Mouse (Mus musculus): ENCODE results near the gene Rusc2.

The Rusc2 gene

DNA sequence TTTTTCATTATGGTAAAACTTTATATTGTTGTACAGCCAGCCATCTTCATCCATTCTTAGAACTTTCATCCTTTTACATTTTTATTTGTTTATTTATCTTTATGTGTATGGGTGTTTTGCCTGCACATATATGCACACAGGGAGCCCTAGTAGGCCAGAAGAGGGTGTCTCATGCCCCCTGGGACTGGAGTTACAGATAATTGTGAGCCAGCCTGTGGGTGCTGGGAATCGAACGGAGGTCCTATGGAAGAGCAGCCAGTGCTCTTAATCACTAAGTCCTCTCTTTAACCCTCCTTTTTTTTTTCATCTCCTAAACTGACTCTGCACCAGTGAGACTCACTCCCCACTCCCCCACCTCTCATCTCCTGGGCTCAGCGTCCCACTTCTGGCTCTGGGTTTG, 2.8 kb downstream of the Rusc2 start:
- no peak for DNase-seq (ENCODE audit: low spot score)

DNA sequence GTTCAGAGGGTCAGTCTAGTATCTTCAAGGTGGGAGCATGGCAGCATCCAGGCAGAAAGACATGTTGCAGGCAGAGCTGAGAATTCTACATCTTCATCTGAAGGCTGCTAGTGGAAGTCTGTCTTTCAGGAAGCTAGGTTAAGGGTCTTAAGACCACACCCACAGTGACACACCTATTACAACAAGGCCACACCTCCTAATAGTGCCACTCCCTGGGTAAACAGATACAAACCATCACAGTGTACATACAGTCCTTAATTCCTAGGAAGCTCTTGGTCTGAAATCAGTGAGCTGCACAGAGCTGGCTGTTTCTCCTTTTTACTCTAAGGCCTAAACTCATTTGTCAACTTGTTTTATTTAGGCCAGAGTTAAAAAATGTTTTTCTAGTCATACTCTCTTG, 5.2 kb downstream of the Rusc2 start:
- no peak for DNase-seq (ENCODE audit: low spot score)

DNA sequence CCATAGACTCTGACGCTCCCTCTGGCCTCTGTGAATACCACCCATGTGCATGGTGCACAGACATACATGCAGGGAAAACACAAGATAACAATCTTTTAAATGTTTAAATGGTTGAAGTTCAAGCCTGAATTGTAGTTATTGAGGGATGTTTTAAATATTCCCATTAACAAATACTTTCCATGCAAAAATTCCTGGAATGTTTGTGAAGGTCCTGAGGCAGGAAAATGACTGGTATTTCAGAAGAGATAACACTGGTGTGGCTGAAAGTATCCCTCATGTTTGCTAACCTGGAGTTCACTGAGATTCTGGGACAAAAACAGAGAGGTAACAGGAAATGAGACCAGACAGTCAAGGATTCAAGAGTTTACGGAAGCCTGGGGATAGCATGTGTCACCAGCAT, 7.6 kb downstream of the Rusc2 start:
- no peak for DNase-seq (ENCODE audit: low spot score)

DNA sequence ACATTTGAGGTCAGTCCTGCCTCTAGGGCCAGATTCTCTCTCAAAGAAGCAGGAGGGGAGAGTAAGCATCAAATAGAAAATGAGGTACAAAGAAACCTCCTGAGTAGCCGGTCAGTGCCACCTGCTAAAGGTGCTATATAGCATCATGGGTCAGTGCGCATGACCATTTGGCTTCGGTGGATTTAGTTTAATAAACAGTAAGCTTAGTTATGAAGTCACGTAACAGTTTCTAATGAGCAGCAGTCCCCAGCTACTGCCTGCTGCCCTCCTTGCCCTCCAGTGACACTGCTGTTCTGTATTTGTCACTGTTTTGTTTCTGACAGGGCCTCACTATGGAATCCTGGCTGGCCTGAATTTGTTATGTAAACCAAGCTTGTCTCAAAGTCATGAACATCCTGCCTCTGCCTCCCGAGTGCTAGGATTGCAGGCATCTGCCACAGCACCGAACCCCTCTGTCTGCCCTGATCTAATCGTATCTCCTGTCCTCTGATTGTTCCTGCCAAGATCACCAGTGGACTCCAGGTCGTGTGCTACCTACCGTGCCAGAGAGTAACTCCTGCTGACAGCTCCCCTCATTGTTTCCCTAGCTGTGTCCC, 8.2 kb downstream of the Rusc2 start:
- DNase-seq (ENCODE audit: low spot score): no peak

DNA sequence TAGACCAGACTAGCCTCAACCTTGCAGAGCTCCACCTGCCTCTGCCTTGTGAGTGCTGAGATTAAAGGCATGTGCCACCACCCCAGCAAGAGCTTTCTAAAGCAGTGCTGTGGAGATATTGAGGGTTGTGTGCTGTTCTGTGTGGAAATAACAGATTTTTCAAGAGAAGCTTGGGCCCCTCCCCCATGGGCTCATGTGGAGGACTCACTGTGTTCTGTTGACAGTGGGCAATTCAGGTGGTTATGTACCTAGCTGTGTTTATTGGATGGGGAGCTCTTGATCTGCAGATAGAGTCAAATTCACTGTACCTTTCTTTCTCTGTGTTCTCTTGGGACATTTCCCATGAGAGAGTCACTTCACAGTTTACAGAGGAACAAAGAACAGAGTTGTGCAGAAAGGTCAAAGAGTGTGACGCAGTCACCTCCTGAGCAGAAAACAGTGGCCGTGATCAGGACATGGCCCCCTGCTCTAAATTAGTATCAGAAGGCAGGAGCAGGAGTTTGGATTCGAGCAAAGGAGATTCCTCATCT, 9.8 kb downstream of the Rusc2 start:
- no peak for DNase-seq (ENCODE audit: low spot score)

DNA sequence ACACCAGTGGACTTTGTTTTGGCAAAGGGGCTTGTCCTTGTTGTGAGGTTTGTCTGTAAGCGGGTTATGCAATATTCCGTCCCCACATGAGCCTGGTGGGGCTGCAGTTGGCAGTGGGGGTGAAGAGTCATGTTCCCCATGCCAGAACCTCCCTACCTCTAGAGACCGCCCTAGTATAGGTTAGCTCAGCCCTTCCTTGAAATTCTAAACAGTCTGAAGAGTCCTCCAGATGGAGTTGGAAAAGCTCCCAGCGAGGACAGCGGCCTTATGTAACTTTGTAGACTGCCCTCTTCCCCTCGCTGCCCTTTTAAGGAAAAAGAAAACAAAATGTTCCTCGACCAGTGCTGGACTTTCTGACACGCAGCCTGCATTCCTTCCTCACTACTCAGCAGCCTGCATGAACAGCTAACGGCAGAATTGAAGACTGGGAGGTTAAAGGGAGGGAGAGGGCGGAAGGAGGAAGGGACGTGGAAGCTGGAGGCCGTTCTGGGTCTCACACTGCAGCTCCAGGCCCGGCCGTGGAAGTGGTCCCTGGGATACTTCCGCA, 12.6 kb downstream of the Rusc2 start:
- peak; percentile 82 for DNase-seq (ENCODE audit: low spot score)

DNA sequence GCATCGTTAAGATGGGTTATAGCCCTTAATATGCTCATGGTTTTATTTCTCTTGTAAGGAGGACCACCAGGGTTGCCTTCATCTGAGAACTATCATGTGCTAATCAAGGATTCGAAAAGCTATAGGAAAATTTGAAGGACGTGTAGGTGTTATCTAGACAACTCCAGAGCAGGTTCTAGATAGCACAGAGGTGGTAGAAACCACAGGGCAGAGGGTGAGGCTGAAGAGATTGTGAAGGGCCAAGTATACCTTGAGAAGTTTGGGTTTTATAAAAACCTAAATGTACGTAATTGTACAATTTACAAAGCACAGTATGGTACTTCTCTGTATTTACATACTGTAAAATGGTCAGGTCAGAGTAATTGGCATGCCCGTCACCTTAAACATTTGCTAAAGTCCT, 13.4 kb downstream of the Rusc2 start:
- no peak for DNase-seq (ENCODE audit: low spot score)

DNA sequence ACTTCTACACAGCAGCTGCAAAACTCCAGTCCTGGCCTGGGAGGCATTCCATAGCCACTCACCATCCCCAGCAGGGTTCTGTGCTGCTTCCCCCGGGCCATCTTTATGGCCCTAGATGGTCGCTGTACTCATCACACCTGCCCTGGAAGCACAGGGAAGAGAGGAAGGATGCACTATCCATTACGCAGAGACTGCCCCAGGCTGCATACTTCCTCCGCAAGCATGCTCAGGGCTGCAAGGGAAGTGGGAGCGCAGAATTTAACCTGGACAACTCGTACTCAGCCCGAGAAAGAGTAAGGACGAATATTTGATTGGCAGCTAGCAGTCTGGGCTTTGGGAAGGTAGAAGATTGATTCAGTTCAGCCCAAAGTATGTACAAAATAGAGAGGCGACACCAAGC, 14.1 kb downstream of the Rusc2 start:
- no peak for DNase-seq (ENCODE audit: low spot score)

DNA sequence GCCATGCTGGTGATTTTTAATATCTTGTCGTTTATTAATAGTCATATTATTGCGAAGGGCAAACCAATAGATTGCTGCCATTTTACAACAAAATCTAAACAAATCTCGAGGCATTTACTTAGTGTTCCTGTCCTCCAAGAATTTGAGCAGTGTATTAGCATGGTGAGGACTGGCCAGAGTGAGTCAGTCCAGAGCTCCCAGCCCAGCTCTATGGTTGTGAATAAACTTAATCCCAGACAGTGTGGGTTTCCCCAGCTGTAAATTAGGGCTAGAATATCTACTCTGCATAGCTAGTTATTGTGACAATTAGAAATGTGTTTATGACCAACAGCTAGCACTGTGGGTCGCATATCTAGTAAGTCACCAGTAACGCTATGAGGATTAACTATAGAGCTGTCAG, 14.6 kb downstream of the Rusc2 start:
- DNase-seq (ENCODE audit: low spot score): no peak

DNA sequence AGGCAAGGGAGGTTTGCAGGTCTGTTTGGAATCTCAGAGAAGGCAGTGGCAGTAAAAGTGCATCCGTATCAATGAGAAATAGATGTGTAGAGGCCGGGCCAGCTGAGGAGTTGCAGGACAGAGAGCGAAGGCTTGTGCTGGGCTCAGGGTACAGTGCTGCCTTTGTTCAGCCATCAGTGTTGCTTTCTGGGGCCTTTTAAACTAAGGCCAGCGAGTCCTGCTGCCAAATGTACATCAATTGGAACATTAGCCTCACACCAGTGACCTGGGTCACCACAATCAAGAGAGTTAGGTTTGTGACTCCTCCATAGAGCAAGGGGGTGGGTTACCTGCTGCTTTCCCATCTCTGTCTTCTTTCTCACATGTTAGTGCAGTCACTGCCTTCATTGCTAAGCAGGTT, 16.2 kb downstream of the Rusc2 start:
- DNase-seq (ENCODE audit: low spot score): no peak

DNA sequence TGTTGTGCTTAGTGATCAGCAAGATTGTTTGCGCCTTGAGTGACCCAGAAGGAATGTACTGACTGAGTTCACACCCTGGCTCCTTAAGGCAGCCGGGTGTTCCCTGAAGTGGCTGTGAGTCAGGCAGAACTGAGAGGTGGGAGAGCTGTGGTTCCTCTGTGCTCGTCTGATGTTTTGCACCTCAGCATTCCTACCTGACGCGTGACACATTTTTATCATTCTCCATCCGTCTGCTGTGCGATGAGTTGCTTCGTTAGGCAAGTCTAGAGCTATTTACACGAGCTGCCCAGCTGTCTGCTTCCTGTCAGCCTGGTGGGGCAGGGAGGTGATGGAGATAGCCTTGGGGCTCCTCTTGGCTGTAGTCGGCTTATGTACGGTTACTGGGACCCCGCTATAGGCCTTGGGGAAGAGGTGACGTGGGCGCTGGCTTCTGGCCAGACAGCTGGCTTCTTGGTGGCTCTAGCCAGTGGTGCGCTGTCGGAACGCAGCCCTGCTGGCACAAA, 17.1 kb downstream of the Rusc2 start:
- peak; percentile 52 for DNase-seq (ENCODE audit: low spot score)

DNA sequence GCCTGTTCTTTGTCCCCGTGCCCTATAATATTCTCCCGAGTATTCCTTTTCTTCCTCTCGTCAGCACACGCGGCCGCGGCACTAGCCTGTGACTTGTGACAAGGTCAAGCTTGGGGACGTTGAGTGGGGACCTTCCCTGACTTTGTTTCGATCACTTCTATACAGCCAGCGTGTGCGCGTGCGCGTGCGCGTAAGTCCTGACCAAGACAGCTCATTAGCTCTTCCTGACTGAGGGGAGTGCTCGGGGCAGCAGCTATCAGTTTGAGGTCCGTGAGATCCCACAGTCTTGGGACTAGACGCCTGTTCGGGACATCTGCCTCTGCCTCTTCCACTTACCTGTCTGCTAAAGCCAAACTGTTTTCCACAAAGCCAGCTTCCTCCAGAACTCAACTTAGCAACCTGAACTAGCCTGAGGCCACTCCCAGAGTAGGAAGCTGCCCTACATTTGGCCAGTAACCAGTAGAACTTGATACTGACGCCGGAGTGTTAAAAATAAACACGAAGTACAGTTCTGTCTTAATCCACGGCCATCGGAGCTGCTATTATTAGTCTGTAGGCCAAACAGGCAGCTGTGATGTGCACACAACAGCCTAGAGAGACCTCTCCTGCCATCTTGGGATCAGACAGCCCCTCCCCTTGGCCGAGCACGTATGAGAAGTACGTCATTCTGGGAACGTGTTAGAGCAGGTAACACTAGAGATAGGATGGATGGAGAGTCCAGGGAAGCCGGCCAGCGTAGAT, 17.8 kb downstream of the Rusc2 start:
- no peak for DNase-seq (ENCODE audit: low spot score)

DNA sequence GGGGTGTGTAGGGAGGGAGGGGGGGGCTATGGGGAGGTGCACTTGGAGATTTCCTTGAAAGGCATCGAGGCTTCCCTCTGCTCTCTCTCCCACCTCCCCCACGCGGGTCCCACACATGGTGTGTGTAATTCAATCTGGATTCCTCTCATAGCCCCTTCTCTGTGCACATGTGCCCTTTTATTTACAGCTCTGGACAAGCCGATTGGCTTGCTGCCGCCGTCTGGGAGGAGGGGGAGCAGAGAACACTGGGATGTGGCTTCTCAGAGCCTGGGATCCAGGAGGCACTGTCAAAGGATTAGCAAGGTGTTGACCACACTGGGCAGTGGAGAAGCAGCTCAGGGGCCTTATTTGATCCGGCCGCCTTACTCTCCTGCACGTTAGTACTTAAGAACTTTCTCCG, 19.2 kb downstream of the Rusc2 start:
- no peak for DNase-seq (ENCODE audit: low spot score)

DNA sequence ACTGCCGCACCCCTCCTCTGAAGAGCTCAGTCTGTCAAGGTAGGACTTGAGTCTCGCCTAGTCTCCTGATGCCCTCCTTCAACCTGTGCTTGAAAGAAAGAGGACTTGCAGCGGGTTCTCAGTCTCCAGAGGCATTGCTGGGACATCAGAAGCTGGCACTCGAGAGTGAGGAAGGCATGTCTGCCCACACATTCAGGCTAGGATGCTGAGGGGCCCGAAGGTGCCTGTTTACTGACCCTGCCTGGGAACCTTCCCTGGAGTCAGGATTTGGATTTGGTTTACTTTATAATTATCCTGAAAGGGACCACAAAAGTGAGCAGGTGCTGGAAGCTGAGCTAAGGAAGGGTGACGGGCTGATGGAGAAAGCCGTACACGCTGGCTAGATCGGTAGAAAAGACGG, 19.7 kb downstream of the Rusc2 start:
- no peak for DNase-seq (ENCODE audit: low spot score)

DNA sequence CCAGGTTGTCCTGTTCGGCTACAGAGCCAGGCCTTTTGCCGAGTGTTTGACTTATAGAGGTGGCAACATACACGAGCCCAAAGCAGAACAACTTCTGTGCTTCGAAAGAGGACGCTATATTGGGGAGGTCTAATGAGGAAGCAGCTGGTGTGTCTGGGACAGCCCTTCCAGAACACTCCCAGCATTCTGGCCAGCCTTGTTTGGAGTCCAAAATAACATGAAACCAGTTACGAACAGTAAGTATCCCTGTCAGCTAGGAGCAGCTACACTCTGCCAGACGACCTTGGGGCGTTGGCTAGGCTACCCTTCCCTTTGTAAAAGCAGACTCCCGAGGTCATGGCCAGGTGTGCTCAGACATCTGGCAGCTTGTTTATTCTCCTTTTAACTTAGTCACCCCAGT, 20.4 kb downstream of the Rusc2 start:
- DNase-seq (ENCODE audit: low spot score): no peak

DNA sequence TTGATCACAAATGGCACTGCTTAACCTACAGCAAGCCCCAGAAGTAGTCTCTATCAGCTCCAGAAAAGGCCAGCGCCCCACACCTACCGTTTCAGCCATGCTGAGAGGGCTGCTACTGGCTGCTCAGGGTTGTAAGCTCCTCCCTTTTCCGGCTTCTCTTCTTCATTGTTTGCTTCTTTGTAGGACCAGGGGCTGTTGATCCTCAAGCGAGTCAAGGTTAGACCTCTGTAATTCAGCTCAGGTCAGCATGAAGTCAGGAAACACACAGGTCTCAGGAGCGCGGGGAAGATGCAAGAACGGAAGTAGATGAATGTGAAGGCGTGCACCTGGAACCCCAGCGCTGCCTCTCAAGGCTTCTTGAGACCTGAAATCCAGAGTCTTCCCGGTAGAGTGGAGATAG, 22.9 kb downstream of the Rusc2 start:
- no peak for DNase-seq (ENCODE audit: low spot score)

DNA sequence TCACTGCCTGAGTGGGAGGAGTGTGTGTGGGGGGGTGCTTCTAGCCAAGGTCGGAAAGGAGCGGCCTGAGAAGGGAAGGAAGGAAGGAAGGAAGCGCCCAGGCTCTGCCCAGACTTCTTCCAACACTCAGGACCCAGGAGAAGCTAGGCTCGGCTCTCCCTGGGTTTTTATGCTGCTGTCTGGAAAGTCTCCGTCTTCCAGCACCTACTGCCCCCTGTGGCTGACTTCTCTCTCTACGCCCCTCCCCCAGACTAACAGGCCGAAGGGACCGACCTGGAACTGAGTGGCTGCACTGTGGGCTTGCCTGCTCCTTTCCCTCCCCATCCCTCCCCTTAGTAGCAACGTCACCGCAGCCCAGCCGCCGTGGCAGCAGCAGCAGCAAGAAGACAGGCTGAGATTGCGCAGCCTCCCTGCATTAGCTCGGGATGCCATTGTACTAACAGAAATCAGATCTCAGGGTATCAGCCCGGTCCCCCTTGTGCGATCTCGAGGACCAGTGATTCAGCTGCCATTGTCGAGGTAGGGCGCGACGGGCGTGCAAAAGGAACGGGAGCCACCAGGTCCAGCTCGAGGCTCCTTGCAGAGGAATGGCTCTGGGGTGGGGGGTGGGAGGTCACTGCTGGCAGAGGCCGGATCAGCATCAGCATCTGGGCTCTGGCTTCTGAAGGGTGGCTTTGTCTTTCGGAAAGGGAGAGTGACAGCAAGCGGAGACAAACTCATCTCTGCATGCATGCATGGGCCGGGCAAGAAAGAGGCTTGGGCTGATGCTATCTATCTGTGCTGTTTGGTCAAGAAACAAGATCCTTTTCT, 24.6 kb downstream of the Rusc2 start:
- DNase-seq (ENCODE audit: low spot score): peak; percentile 91

DNA sequence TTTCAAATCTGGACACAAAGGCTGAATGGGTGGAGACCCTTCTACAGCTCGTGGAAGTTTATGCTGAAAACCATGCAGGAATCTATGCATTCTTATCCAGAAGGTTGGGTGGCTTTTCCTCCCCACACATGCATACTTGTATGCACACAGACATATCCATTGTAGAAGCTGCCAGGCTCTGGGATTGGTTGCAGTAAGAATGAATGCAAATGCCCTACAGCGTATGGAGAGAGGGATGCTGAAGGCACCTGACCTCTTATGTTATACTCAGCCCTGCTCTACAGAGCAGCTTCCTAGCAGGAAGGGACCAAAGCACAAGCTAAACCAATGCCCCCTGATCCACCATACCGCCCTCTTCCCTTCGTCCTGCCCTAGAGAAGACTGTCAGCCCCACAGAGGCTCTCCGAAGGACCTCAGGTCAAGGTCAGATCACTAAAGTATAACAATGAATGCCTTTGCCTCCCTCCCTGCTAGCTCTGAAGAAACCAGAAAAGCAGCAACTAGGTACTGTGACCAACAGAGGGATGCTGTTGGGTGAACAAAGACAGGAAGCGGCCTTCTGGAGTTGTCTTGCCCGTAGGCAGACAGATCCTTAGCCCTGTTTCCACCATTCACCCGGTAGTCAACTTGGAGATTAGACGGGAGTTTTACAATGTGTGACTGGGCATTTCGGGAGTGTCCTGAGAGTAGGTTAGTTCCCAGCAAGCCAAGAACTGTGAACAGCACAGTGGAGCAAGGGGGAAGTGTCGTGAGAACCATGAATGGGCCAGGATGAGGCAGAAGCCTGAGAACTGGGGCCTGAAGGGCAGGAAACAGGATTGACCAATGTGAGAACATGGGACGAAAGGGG, 25.5 kb downstream of the Rusc2 start:
- no peak for DNase-seq (ENCODE audit: low spot score)

DNA sequence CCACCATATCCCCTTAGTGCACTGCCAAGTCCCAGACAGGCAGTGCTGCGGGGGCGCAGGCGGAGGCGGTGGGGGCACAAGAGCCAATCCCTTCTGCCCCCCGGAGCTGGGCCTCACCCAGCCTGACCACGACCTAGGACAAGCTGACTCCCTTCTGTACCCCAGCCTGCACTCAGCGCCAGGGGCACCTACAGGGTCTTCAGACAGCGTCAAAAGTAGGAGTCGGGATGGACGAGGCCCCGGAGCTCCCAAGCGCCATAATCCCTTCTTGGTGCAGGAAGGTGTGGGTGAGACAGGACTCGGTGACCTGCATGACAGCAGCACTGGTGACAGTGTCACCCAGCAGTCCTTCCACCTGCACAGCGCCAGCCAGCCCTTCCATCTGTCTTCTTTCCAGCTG, 33.0 kb downstream of the Rusc2 start:
- DNase-seq (ENCODE audit: low spot score): no peak

DNA sequence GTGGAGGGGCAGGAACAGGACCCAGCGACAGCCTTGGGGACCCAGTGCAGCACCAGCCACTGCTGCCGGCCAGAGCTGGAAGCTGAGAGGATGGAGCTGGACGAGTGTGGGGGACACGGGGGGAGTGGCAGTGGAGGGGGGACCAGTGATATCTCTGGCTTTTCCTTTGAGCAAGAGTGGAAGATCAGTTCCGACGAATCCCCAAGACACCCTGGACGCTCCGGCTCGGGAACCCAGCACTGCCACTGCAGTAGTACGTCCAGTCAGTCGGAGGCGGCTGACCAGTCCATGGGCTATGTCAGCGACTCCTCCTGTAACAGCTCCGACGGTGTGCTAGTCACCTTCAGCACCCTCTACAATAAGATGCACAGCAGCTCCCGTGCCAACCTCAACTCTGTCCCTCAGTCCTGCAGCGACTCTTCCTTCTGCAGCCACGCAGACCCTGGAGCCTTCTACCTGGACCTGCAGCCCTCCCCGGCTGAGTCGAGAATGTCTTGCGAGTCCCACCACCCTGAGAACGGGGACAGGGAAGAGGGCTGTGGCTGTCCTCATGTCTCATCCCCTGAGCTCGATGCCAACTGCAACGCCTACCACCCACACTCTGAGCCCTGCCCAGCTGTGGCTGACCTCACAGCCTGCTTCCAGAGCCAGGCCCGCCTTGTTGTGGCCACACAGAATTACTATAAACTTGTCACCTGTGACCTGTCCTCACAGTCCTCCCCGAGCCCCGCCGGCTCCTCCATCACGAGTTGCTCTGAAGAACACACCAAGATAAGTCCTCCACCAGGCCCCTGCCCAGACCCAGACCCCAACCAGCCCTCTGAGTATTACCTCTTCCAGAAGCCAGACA, 33.7 kb downstream of the Rusc2 start:
- DNase-seq (ENCODE audit: low spot score): no peak

DNA sequence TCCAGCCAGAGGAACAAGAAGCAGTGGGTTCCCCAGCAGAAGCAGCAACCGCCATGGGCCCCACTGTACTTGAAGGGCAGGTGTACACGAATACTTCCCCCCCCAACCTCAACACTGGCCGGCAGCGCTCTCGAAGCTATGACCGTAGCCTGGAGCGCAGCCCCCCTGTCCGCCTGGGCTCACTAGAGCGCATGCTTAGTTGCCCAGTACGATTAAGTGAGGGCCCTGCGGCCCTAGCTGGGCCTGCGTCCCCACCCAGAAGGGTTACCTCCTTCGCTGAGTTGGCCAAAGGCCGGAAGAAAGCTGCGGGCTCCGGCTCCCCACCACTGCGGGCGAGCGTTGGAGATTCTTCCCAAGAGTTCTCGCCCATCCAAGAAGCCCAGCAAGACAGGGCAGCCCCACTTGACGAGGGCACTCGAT, 34.3 kb downstream of the Rusc2 start:
- no peak for DNase-seq (ENCODE audit: low spot score)

Data from yolk sac, embryonic 10.5 days (tissue).